In the genomic region with DNA sequence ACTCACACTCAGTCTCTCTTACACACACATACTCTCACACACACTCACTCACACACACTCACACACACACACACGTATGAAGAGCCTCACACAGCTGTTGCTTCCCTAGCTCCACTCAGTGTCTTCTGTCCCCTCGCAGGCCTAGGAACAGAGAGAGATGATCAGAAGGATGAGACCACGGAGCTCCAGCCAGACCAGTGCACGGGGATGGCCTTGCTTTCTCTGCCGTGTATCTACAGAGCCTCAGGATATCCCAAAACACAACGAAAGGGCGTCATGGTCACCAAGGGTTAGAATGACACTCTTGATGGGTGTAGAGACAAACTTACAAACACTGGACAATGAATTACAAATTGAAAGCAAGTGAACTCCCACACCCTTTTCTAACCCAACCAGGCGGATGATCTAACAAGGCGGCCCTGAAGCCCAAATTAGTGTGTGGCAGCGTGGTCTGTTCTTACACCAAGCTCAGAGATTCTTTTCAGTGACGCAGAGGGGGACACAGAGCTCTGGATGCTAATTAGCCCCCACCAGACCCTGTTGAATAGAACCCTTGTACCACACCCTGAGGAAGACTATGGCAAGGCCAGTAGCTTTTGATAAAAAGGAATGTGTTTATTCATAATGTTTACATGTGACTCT, we compare ENCODE assay signal across 19 mouse cellular contexts.
A peak's percentile ranks its signal among the peaks of the same experiment; 100 is the strongest.
DNase-seq lines count a peak whose midpoint lies in the region; ATAC-seq lines count a peak whose summit lies in the region.
"Had no signal": no experiment of that assay in that cellular context is flagged by ENCODE, and none has a peak within 500 bp of the region (broad histone marks: within the 10 kb centered on the region; RNA-seq: fewer than 3 reads in every experiment).

No protein-coding gene starts in this region.

- WGBS in forebrain, embryonic 11.5 days = 38% methylated on average over 11 of the region's 11 CpGs
- WGBS in forebrain, embryonic 15.5 days = 30% methylated on average over 11 of the region's 11 CpGs
- 75% methylated on average over 11 of the region's 11 CpGs for WGBS in midbrain, embryonic 11.5 days
- 76% methylated on average over 11 of the region's 11 CpGs for WGBS in midbrain, embryonic 16.5 days
- WGBS in limb, embryonic 10.5 days = 90% methylated on average over 11 of the region's 11 CpGs

- no peak overlapping the region for H3K9ac ChIP-seq in forebrain, embryonic 11.5 days (ENCODE audit: low read length)
- no peak overlapping the region for H3K9ac ChIP-seq in forebrain, embryonic 15.5 days (replicated peaks)
- no peak overlapping the region for H3K9ac ChIP-seq in midbrain, embryonic 11.5 days (ENCODE audit: low read length)
- no peak overlapping the region for H3K9ac ChIP-seq in midbrain, embryonic 16.5 days (ENCODE audit: low read depth, low read length)
- H3K9ac ChIP-seq: embryonic facial prominence, embryonic 13.5 days; heart, embryonic 12.5 days; hindbrain, embryonic 14.5 days; intestine, embryonic 15.5 days had no signal

- H3K9me3 ChIP-seq in forebrain, embryonic 11.5 days (ENCODE audit: control insufficient read depth, low read length) = no peaks in the 10 kb centered on the region
- no peaks in the 10 kb centered on the region for H3K9me3 ChIP-seq in forebrain, embryonic 15.5 days
- H3K9me3 ChIP-seq in midbrain, embryonic 11.5 days (ENCODE audit: control insufficient read depth, low read length) = no peaks in the 10 kb centered on the region
- H3K9me3 ChIP-seq in midbrain, embryonic 16.5 days (replicated peaks; ENCODE audit: control insufficient read depth, low read length, poor library complexity, severe bottlenecking) = no peaks in the 10 kb centered on the region
- H3K9me3 ChIP-seq in limb, embryonic 10.5 days (replicated peaks) = no peaks in the 10 kb centered on the region
- H3K9me3 ChIP-seq: embryonic facial prominence, embryonic 13.5 days; heart, embryonic 12.5 days; hindbrain, embryonic 10.5 days; intestine, embryonic 15.5 days had no signal

- no peaks in the 10 kb centered on the region for H3K27me3 ChIP-seq in forebrain, embryonic 11.5 days (ENCODE audit: control insufficient read depth, insufficient read depth, low read length)
- no peaks in the 10 kb centered on the region for H3K27me3 ChIP-seq in forebrain, embryonic 15.5 days
- no peaks in the 10 kb centered on the region for H3K27me3 ChIP-seq in midbrain, embryonic 11.5 days (ENCODE audit: control insufficient read depth, insufficient read depth, low read length)
- H3K27me3 ChIP-seq in midbrain, embryonic 16.5 days (ENCODE audit: control insufficient read depth, insufficient read depth, low read depth, low read length) = no peaks in the 10 kb centered on the region
- no peaks in the 10 kb centered on the region for H3K27me3 ChIP-seq in limb, embryonic 10.5 days (ENCODE audit: low read depth, poor library complexity, severe bottlenecking)
- H3K27me3 ChIP-seq: CH12.LX; embryonic facial prominence, embryonic 13.5 days; heart, embryonic 12.5 days; intestine, embryonic 15.5 days had no signal

- peaks cover 7% of the 10 kb centered on the region for H3K4me1 ChIP-seq in forebrain, embryonic 11.5 days (replicated peaks; ENCODE audit: control insufficient read depth, insufficient read depth, low read length)
- 0 out of 2 replicates have a peak, but pooled peaks cover 3% of the 10 kb centered on the region for H3K4me1 ChIP-seq in forebrain, embryonic 15.5 days
- H3K4me1 ChIP-seq in midbrain, embryonic 11.5 days (ENCODE audit: control insufficient read depth, insufficient read depth, low read length) = no peaks in the 10 kb centered on the region
- H3K4me1 ChIP-seq in midbrain, embryonic 16.5 days (ENCODE audit: control insufficient read depth, insufficient read depth, low read length) = no peaks in the 10 kb centered on the region
- peaks cover 47% of the 10 kb centered on the region for H3K4me1 ChIP-seq in limb, embryonic 10.5 days
- H3K4me1 ChIP-seq: embryonic facial prominence, embryonic 13.5 days; heart, embryonic 12.5 days; intestine, embryonic 15.5 days had no signal

- peak; percentile 75 for ATAC-seq in forebrain, embryonic 11.5 days (replicated peaks; ENCODE audit: low FRiP score)
- no peak for ATAC-seq in forebrain, embryonic 15.5 days (replicated peaks)
- no peak for ATAC-seq in midbrain, embryonic 11.5 days (ENCODE audit: low FRiP score)
- no peak for ATAC-seq in midbrain, embryonic 16.5 days
- ATAC-seq: intestine, embryonic 15.5 days had no signal

- H3K4me2 ChIP-seq in forebrain, embryonic 11.5 days (ENCODE audit: low read depth, low read length, severe bottlenecking) = no peak overlapping the region
- no peak overlapping the region for H3K4me2 ChIP-seq in forebrain, embryonic 15.5 days (replicated peaks)
- no peak overlapping the region for H3K4me2 ChIP-seq in midbrain, embryonic 11.5 days
- H3K4me2 ChIP-seq in midbrain, embryonic 16.5 days (ENCODE audit: low read length) = no peak overlapping the region
- H3K4me2 ChIP-seq: embryonic facial prominence, embryonic 13.5 days; heart, embryonic 12.5 days; hindbrain, embryonic 14.5 days; intestine, embryonic 15.5 days had no signal

- H3K36me3 ChIP-seq in forebrain, embryonic 11.5 days (ENCODE audit: control insufficient read depth, insufficient read depth, low read length) = no peaks in the 10 kb centered on the region
- no peaks in the 10 kb centered on the region for H3K36me3 ChIP-seq in forebrain, embryonic 15.5 days
- H3K36me3 ChIP-seq in midbrain, embryonic 11.5 days (ENCODE audit: control insufficient read depth, insufficient read depth, low read length) = no peaks in the 10 kb centered on the region
- no peaks in the 10 kb centered on the region for H3K36me3 ChIP-seq in midbrain, embryonic 16.5 days (ENCODE audit: control insufficient read depth, insufficient read depth, low read length)
- H3K36me3 ChIP-seq in limb, embryonic 10.5 days = no peaks in the 10 kb centered on the region
- H3K36me3 ChIP-seq: embryonic facial prominence, embryonic 13.5 days; heart, embryonic 12.5 days; hindbrain, embryonic 10.5 days; intestine, embryonic 15.5 days had no signal

- H3K27ac ChIP-seq in forebrain, embryonic 11.5 days (ENCODE audit: low read depth, low read length) = no peak overlapping the region
- no peak overlapping the region for H3K27ac ChIP-seq in forebrain, embryonic 15.5 days (replicated peaks)
- no peak overlapping the region for H3K27ac ChIP-seq in midbrain, embryonic 11.5 days (ENCODE audit: low read depth, low read length)
- no peak overlapping the region for H3K27ac ChIP-seq in midbrain, embryonic 16.5 days (ENCODE audit: low read length)
- H3K27ac ChIP-seq in limb, embryonic 10.5 days = peak overlapping the region; percentile 25; the same call in 1 of the 2 replicates
- H3K27ac ChIP-seq: embryonic facial prominence, embryonic 13.5 days; heart, adult 2 months; hindbrain, embryonic 10.5 days; hindbrain, embryonic 14.5 days; intestine, embryonic 15.5 days had no signal

- peak; percentile 57 for DNase-seq in forebrain, embryonic 11.5 days (ENCODE audit: low spot score)
- DNase-seq in midbrain, embryonic 11.5 days (ENCODE audit: low spot score, missing footprints) = peak; percentile 76
- DNase-seq in limb, embryonic 10.5 days (ENCODE audit: low spot score) = no peak
- DNase-seq in kidney, adult 9 months = no peak
- DNase-seq: adrenal gland, adult 2 months; adrenal gland, postnatal 36 days; cerebellum, adult 11 months; cerebellum, adult 8-10 months; cerebellum, postnatal 14 days; gastrocnemius, postnatal 10 days; heart, adult 2 months had no signal

- no peak overlapping the region for H3K4me3 ChIP-seq in forebrain, embryonic 11.5 days (ENCODE audit: low read depth, low read length)
- no peak overlapping the region for H3K4me3 ChIP-seq in forebrain, embryonic 15.5 days
- H3K4me3 ChIP-seq in midbrain, embryonic 11.5 days (ENCODE audit: low read depth, low read length) = no peak overlapping the region
- no peak overlapping the region for H3K4me3 ChIP-seq in midbrain, embryonic 16.5 days (ENCODE audit: low read depth, low read length)
- H3K4me3 ChIP-seq in limb, embryonic 10.5 days = no peak overlapping the region
- H3K4me3 ChIP-seq: embryonic facial prominence, embryonic 13.5 days; heart, adult 2 months; heart, embryonic 12.5 days; hindbrain, embryonic 10.5 days; intestine, embryonic 15.5 days had no signal

Comparison
In these comparisons a context has a peak if more than half of its experiments do, and no peak if none do; other contexts are left out.
1. DNase-seq: peak in forebrain, embryonic 11.5 days (single experiment) and midbrain, embryonic 11.5 days (single experiment); none in limb, embryonic 10.5 days (single experiment) and kidney, adult 9 months (single experiment).